Mouse (Mus musculus): Measurements from ENCODE around the gene Serinc5. TPM values are rescaled to one million over a fixed set of nuclear protein-coding genes. Genes with fewer than 3 reads are reported as not detected.
"Not testable (repeated sequence)": the region's sequence is repeated elsewhere in the genome, so short reads cannot be mapped to it uniquely, and the experiment has no call there.

Serinc5 gene
- polyA plus RNA-seq, 1 experiment from 2014 or later = 13.3 TPM

GRCm38 (mm10) chr13:92592786-92593635, 17.9 kb upstream of the Serinc5 start:
- Histone ChIP-seq H3K4me2 (no peak overlapping the region), H3K9me3 (replicated peaks) (no peaks in the 10 kb centered on the region), H3K9ac (no peak overlapping the region), H3K36me3 (ENCODE audit: poor library complexity, severe bottlenecking) (no peaks in the 10 kb centered on the region), H3K4me3 (no peak overlapping the region), H3K27ac (peak overlapping the region; percentile 25; the same call in 1 of the 2 replicates), H3K4me1 (peaks cover 37% of the 10 kb centered on the region), H3K27me3 (no peaks in the 10 kb centered on the region)
- WGBS = 21% methylated on average over 12 of the region's 12 CpGs
- ATAC-seq = peak; percentile 28; the same call in 1 of the 2 replicates

- H3K27me3 ChIP-seq = no peaks in the 10 kb centered on the region
These were observed 17.0 kb upstream of the Serinc5 start for GRCm38 (mm10) chr13:92593731-92594396.

GRCm38 (mm10) chr13:92594481-92594880, 16.4 kb upstream of the Serinc5 start:
- peak; percentile 64 for ATAC-seq
- WGBS = 17% methylated on average over 6 of the region's 6 CpGs
- no peaks in the 10 kb centered on the region for H3K36me3 ChIP-seq (ENCODE audit: poor library complexity, severe bottlenecking)
- peaks cover 37% of the 10 kb centered on the region for H3K4me1 ChIP-seq
- no peaks in the 10 kb centered on the region for H3K27me3 ChIP-seq
- peak overlapping the region; percentile 2; the same call in 1 of the 2 replicates for H3K27ac ChIP-seq
- no peak overlapping the region for H3K9ac ChIP-seq
- no peak overlapping the region for H3K4me3 ChIP-seq
- no peaks in the 10 kb centered on the region for H3K9me3 ChIP-seq (replicated peaks)
- no peak overlapping the region for H3K4me2 ChIP-seq

More at GRCm38 (mm10) chr13:92593731-92594396, 17.0 kb upstream of the Serinc5 start:
- Histone ChIP-seq H3K36me3 (ENCODE audit: poor library complexity, severe bottlenecking) (no peaks in the 10 kb centered on the region), H3K9ac (no peak overlapping the region), H3K9me3 (replicated peaks) (no peaks in the 10 kb centered on the region), H3K4me3 (no peak overlapping the region), H3K4me1 (peaks cover 37% of the 10 kb centered on the region), H3K4me2 (no peak overlapping the region), H3K27ac (peak overlapping the region; percentile 2)
- ATAC-seq = no peak
- 17% methylated on average over 3 of the region's 3 CpGs for WGBS

- 76% methylated on average over 3 of the region's 3 CpGs for WGBS
- Histone ChIP-seq H3K4me1 (peaks cover 37% of the 10 kb centered on the region), H3K4me3 (no peak overlapping the region), H3K36me3 (ENCODE audit: poor library complexity, severe bottlenecking) (no peaks in the 10 kb centered on the region), H3K27me3 (no peaks in the 10 kb centered on the region), H3K9ac (no peak overlapping the region), H3K4me2 (no peak overlapping the region), H3K27ac (no peak overlapping the region), H3K9me3 (replicated peaks) (no peaks in the 10 kb centered on the region)
- no peak for ATAC-seq
These were observed 16.0 kb upstream of the Serinc5 start for GRCm38 (mm10) chr13:92594907-92595306.

- ATAC-seq = no peak
- no peak overlapping the region for H3K4me2 ChIP-seq
- H3K36me3 ChIP-seq (ENCODE audit: poor library complexity, severe bottlenecking) = no peaks in the 10 kb centered on the region
- no peak overlapping the region for H3K4me3 ChIP-seq
- no peaks in the 10 kb centered on the region for H3K9me3 ChIP-seq (replicated peaks)
- H3K9ac ChIP-seq = no peak overlapping the region
- peaks cover 37% of the 10 kb centered on the region for H3K4me1 ChIP-seq
- WGBS = 73% methylated on average over 3 of the region's 3 CpGs
- H3K27me3 ChIP-seq = no peaks in the 10 kb centered on the region
- no peak overlapping the region for H3K27ac ChIP-seq
These were observed 15.5 kb upstream of the Serinc5 start for GRCm38 (mm10) chr13:92595424-92595823.

- not testable (repeated sequence) for H3K4me3 ChIP-seq; ATAC-seq; H3K27ac ChIP-seq; H3K9me3 ChIP-seq (replicated peaks); H3K9ac ChIP-seq; H3K4me2 ChIP-seq; H3K27me3 ChIP-seq; H3K36me3 ChIP-seq (ENCODE audit: poor library complexity, severe bottlenecking); H3K4me1 ChIP-seq
- WGBS = 85% methylated on average over 4 of the region's 4 CpGs
These were observed 5.6 kb upstream of the Serinc5 start for GRCm38 (mm10) chr13:92605306-92605705.

- peak overlapping the region; percentile 65 for H3K27ac ChIP-seq
- WGBS = 8% methylated on average over 13 of the region's 13 CpGs
- peak overlapping the region; percentile 78 for H3K4me3 ChIP-seq
- H3K4me2 ChIP-seq = peak overlapping the region; percentile 88
- peaks cover 10% of the 10 kb centered on the region for H3K4me1 ChIP-seq
- no peaks in the 10 kb centered on the region for H3K27me3 ChIP-seq
- peak overlapping the region; percentile 71; the same call in 1 of the 2 replicates for H3K9ac ChIP-seq
- no peaks in the 10 kb centered on the region for H3K36me3 ChIP-seq (ENCODE audit: poor library complexity, severe bottlenecking)
- H3K9me3 ChIP-seq (replicated peaks) = no peaks in the 10 kb centered on the region
- no peak for ATAC-seq
These were observed 1.2 kb upstream of the Serinc5 start for GRCm38 (mm10) chr13:92609486-92610310.

- peaks cover 10% of the 10 kb centered on the region for H3K4me1 ChIP-seq
These were observed 428 bp downstream of the Serinc5 start for GRCm38 (mm10) chr13:92611254-92611784.

GRCm38 (mm10) chr13:92611917-92612316, 1.0 kb downstream of the Serinc5 start:
- H3K4me2 ChIP-seq = peak overlapping the region; percentile 88

More at GRCm38 (mm10) chr13:92611254-92611784, 428 bp downstream of the Serinc5 start:
- Histone ChIP-seq H3K4me2 (peak overlapping the region; percentile 88), H3K27ac (peak overlapping the region; percentile 65), H3K9ac (peak overlapping the region; percentile 80), H3K9me3 (replicated peaks) (no peaks in the 10 kb centered on the region), H3K36me3 (ENCODE audit: poor library complexity, severe bottlenecking) (no peaks in the 10 kb centered on the region), H3K27me3 (no peaks in the 10 kb centered on the region), H3K4me3 (peak overlapping the region; percentile 78)
- ATAC-seq = peak; percentile 65
- WGBS = 1% methylated on average over 43 of the region's 43 CpGs

GRCm38 (mm10) chr13:92613094-92613493, 2.2 kb downstream of the Serinc5 start:
- 88% methylated on average over 5 of the region's 5 CpGs for WGBS
- no peak overlapping the region for H3K4me3 ChIP-seq
- no peak for ATAC-seq

More at GRCm38 (mm10) chr13:92611917-92612316, 1.0 kb downstream of the Serinc5 start:
- Histone ChIP-seq H3K36me3 (ENCODE audit: poor library complexity, severe bottlenecking) (no peaks in the 10 kb centered on the region), H3K4me1 (peaks cover 10% of the 10 kb centered on the region), H3K27ac (no peak overlapping the region), H3K27me3 (no peaks in the 10 kb centered on the region), H3K9ac (peak overlapping the region; percentile 80), H3K9me3 (replicated peaks) (no peaks in the 10 kb centered on the region), H3K4me3 (peak overlapping the region; percentile 78)
- WGBS = 7% methylated on average over 7 of the region's 7 CpGs
- ATAC-seq = no peak

GRCm38 (mm10) chr13:92615201-92615600, 4.3 kb downstream of the Serinc5 start:
- no peaks in the 10 kb centered on the region for H3K27me3 ChIP-seq
- no peaks in the 10 kb centered on the region for H3K36me3 ChIP-seq (ENCODE audit: poor library complexity, severe bottlenecking)
- H3K4me1 ChIP-seq = peaks cover 8% of the 10 kb centered on the region
- no peak overlapping the region for H3K9ac ChIP-seq
- H3K4me2 ChIP-seq = no peak overlapping the region
- 83% methylated on average over 5 of the region's 5 CpGs for WGBS
- H3K4me3 ChIP-seq = no peak overlapping the region
- no peak for ATAC-seq
- H3K27ac ChIP-seq = no peak overlapping the region
- H3K9me3 ChIP-seq (replicated peaks) = no peaks in the 10 kb centered on the region

More at GRCm38 (mm10) chr13:92613094-92613493, 2.2 kb downstream of the Serinc5 start:
- Histone ChIP-seq H3K36me3 (ENCODE audit: poor library complexity, severe bottlenecking) (no peaks in the 10 kb centered on the region), H3K9me3 (replicated peaks) (no peaks in the 10 kb centered on the region), H3K4me2 (peak overlapping the region; percentile 88; the same call in 1 of the 2 replicates), H3K4me1 (peaks cover 10% of the 10 kb centered on the region), H3K27ac (no peak overlapping the region), H3K27me3 (no peaks in the 10 kb centered on the region), H3K9ac (no peak overlapping the region)
